Mouse (Mus musculus) kidney, postnatal 10 days (tissue): Measurements from ENCODE around the gene Exoc6.
"Not testable (repeated sequence)": the region's sequence is repeated elsewhere in the genome, so short reads cannot be mapped to it uniquely, and the experiment has no call there.

Experiments used
- DNase-seq: peaks from one replicate; pipeline ENCODE4 v3.0.0; 2021; ENCODE audit warnings: mixed read lengths

The Exoc6 gene

GRCm38 (mm10) chr19:37550101-37551039 lies at the start of gene Exoc6:
Gene Exoc6, plus strand, starts transcription at chr19:37550418.
- peak; percentile 86 for DNase-seq

- DNase-seq = no peak
Observed at GRCm38 (mm10) chr19:37502996-37503395, 47.2 kb upstream of the Exoc6 start.

GRCm38 (mm10) chr19:37506066-37506465 lies 44.2 kb upstream of the Exoc6 start:
- peak; percentile 55 for DNase-seq

GRCm38 (mm10) chr19:37506614-37507013 lies 43.6 kb upstream of the Exoc6 start:
- peak; percentile 25 for DNase-seq

- DNase-seq = peak; percentile 89
Observed at GRCm38 (mm10) chr19:37509725-37510124, 40.5 kb upstream of the Exoc6 start.

GRCm38 (mm10) chr19:37514811-37515292 lies 35.4 kb upstream of the Exoc6 start:
- DNase-seq = peak; percentile 32

GRCm38 (mm10) chr19:37517419-37517818 lies 32.8 kb upstream of the Exoc6 start:
- no peak for DNase-seq

- peak; percentile 42 for DNase-seq
Observed at GRCm38 (mm10) chr19:37520740-37521433, 29.3 kb upstream of the Exoc6 start.

- DNase-seq = no peak
Observed at GRCm38 (mm10) chr19:37521434-37521781, 28.8 kb upstream of the Exoc6 start.

- no peak for DNase-seq
Observed at GRCm38 (mm10) chr19:37523280-37524062, 26.7 kb upstream of the Exoc6 start.

GRCm38 (mm10) chr19:37525925-37526324 lies 24.3 kb upstream of the Exoc6 start:
- DNase-seq = no peak

GRCm38 (mm10) chr19:37526768-37527167 lies 23.4 kb upstream of the Exoc6 start:
- no peak for DNase-seq

GRCm38 (mm10) chr19:37527736-37528135 lies 22.5 kb upstream of the Exoc6 start:
- not testable (repeated sequence) for DNase-seq

- no peak for DNase-seq
Observed at GRCm38 (mm10) chr19:37528581-37528980, 21.6 kb upstream of the Exoc6 start.

- no peak for DNase-seq
Observed at GRCm38 (mm10) chr19:37529296-37529695, 20.9 kb upstream of the Exoc6 start.

- peak; percentile 69 for DNase-seq
Observed at GRCm38 (mm10) chr19:37529975-37530515, 20.2 kb upstream of the Exoc6 start.

GRCm38 (mm10) chr19:37530601-37531000 lies 19.6 kb upstream of the Exoc6 start:
- DNase-seq = no peak

GRCm38 (mm10) chr19:37531200-37531845 lies 18.9 kb upstream of the Exoc6 start:
- DNase-seq = peak; percentile 44

- no peak for DNase-seq
Observed at GRCm38 (mm10) chr19:37533196-37533595, 17.0 kb upstream of the Exoc6 start.

GRCm38 (mm10) chr19:37534737-37535365 lies 15.4 kb upstream of the Exoc6 start:
- no peak for DNase-seq

- no peak for DNase-seq
Observed at GRCm38 (mm10) chr19:37536426-37536825, 13.8 kb upstream of the Exoc6 start.

GRCm38 (mm10) chr19:37537717-37538116 lies 12.5 kb upstream of the Exoc6 start:
- DNase-seq = no peak
